Mouse (Mus musculus) CD4-positive naive resting alpha-beta T cell, adult 76 days (primary cell): ENCODE results near the gene Gm13695. TPM values are rescaled to one million over a fixed set of nuclear protein-coding genes. Genes with fewer than 3 reads are reported as not detected.

ENCODE experiments used
- total RNA-seq: library from RNA; stranded (reverse); gene quantifications from one replicate; pipeline ENCODE4 v1.2.4, GENCODE M21; 2023

Gm13695 gene
- total RNA-seq: not detected

GRCm38 (mm10) chr2:83967013-83967412 lies at the start of gene Gm13695:
Gm13695 (plus strand) TSS chr2:83967313.

GRCm38 (mm10) chr2:83940931-83941361 lies 26.2 kb upstream of the Gm13695 start, which contains the start of gene Zswim2:
Zswim2 (minus strand) TSS chr2:83941228.

GRCm38 (mm10) chr2:83955393-83955792 lies 11.7 kb upstream of the Gm13695 start, which contains the start of gene Gm13698:
Gm13698 (plus strand) TSS chr2:83955693.

GRCm38 (mm10) chr2:83961203-83961602 lies 5.9 kb upstream of the Gm13695 start, which contains the start of gene Gm13693:
Gm13693 (plus strand) TSS chr2:83961503.

GRCm38 (mm10) chr2:83972823-83973222 lies 5.7 kb downstream of the Gm13695 start, which contains the start of gene Gm13696:
Gm13696 (plus strand) TSS chr2:83973123.

GRCm38 (mm10) chr2:83978633-83979032 lies 11.5 kb downstream of the Gm13695 start, which contains the start of gene Gm13694:
Gm13694 (plus strand) TSS chr2:83978933.

GRCm38 (mm10) chr2:83984443-83984842 lies 17.3 kb downstream of the Gm13695 start, which contains the start of gene Gm13697:
Gm13697 (plus strand) TSS chr2:83984743.

GRCm38 (mm10) chr2:83990253-83990652 lies 23.1 kb downstream of the Gm13695 start, which contains the start of gene Gm13691:
Gm13691 (plus strand) TSS chr2:83990553.

Other genes starting within 250 kb of the Gm13695 start
- 32.8 TPM for gene Itgav, start 242.9 kb upstream of the Gm13695 start, total RNA-seq
- 0.82 TPM for gene Fam171b, start 154.7 kb upstream of the Gm13695 start, total RNA-seq
- gene Zswim2, start 26.1 kb upstream of the Gm13695 start, total RNA-seq: not detected
- 2.3 TPM for gene Gm13698, start 11.6 kb upstream of the Gm13695 start, total RNA-seq
- 2.3 TPM for gene Gm13693, start 5.8 kb upstream of the Gm13695 start, total RNA-seq
- 2.3 TPM for gene Gm13696, start 5.8 kb downstream of the Gm13695 start, total RNA-seq
- 2.3 TPM for gene Gm13694, start 11.6 kb downstream of the Gm13695 start, total RNA-seq
- gene Gm13697, start 17.4 kb downstream of the Gm13695 start, total RNA-seq: 2.3 TPM
- 2.3 TPM for gene Gm13691, start 23.2 kb downstream of the Gm13695 start, total RNA-seq